Mouse (Mus musculus): ENCODE measurements around the gene Gjb6.

The Gjb6 gene

GRCm38 (mm10) chr14:57084180-57084668, 49.2 kb downstream of the Gjb6 start:
- no peak for DNase-seq (ENCODE audit: low read depth, low spot score)

- DNase-seq (ENCODE audit: low read depth, low spot score): no peak
Observed at GRCm38 (mm10) chr14:57082863-57083262, 50.5 kb downstream of the Gjb6 start.

GRCm38 (mm10) chr14:57075537-57075936, 57.9 kb downstream of the Gjb6 start:
- DNase-seq (ENCODE audit: low read depth, low spot score): no peak

All from embryo, embryonic 11.5 days (tissue).